Mouse (Mus musculus) splenic B cell, adult 2 months (primary cell): ENCODE results near the gene Calm1.

Experiments used
- DNase-seq: peaks from one replicate; pipeline ENCODE4 v3.0.0-alpha.2; 2011; ENCODE audit warnings: low read depth, low spot score
- H3K27me3 ChIP-seq: 2 replicates; pipeline ENCODE4 v1.6.1; 2012; ENCODE audit warnings: mild to moderate bottlenecking, low read length, moderate library complexity, mixed read lengths; ENCODE audit not compliant: control insufficient read depth, poor library complexity, insufficient read depth, severe bottlenecking
- H3K36me3 ChIP-seq: 2 replicates; pipeline ENCODE4 v1.6.1; 2012; ENCODE audit warnings: mild to moderate bottlenecking, low read length, moderate library complexity, mixed read lengths; ENCODE audit not compliant: control insufficient read depth, poor library complexity, insufficient read depth, severe bottlenecking

Calm1 gene

GRCm38 (mm10) chr12:100226073-100226472 lies 26.8 kb downstream of the Calm1 start:
- H3K36me3 ChIP-seq, result no peaks in the 10 kb centered on the region
- no peaks in the 10 kb centered on the region for H3K27me3 ChIP-seq
- DNase-seq, result no peak

DNA sequence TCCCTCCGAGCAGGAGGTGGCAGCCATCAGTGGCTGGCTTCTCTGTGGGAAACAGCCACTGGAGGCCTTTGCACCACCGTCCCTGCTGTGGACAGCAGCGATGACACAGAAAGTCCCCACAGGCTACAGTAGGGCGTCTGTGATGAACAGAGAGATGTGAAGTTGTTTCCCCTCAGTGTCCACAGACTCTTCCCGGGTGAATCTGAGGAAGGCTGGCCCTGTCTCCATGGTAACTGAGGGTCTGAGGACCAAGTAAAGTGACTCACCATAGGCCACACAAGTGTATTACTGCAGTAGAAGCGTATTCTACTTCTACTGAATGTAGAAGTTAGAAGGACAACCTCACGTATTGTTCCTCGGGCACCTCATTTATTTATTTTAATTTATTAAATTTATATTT lies 27.4 kb downstream of the Calm1 start:
- Histone ChIP-seq H3K27me3 (no peaks in the 10 kb centered on the region), H3K36me3 (no peaks in the 10 kb centered on the region)
- no peak for DNase-seq

DNA sequence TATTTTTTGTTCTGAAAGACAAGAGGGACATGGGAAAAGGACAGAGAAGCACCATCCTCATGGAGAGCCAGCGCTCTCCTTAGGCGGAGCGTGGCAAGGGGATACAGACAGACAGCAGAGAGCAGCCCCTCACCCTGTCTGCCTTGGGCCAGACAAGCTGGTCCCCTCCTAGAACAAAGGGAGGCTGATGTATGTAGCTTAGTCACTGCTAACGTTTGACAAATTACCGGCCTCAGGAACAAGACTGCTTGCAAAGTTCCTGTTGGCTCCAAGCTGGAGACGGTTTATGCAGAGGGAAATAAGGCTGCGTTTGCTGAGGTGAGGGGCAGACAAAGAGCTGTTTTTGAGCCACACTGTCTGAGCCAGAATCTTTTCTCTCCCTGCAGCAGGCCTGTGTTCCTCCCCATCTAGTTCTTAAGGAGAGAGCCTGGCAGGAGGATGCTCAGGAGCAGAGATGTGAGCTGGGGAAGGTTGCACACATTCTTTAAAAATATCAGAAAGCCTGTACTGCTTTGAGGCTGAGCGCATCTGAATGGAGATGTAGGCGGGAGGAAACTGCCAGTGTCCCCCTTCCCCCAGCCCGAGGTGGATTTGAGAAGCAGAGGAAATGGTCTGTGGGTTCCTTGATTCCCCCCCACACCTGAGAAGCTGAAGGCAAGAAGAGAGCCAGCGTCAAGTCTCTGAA lies 28.9 kb downstream of the Calm1 start:
- no peaks in the 10 kb centered on the region for H3K36me3 ChIP-seq
- no peak for DNase-seq
- no peaks in the 10 kb centered on the region for H3K27me3 ChIP-seq

DNA sequence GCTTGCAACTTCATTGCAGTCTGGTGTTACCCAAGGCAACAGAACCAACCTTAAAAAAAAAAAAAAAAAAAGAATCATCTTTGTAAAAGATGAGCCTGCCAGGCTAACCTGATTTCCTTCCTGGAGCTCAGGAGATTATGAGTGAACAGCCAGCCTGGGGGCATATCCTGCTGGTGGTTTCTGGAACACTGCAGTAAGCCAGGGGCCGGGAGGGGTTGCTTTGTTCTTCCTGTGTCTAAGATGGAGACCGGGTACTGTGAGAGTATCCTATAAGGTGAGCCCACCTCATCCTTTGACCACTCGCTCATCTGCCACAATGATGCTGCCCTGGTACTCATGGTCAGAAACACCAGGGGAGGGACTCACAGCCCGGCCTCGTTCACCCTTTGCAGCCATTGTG lies 35.0 kb downstream of the Calm1 start:
- DNase-seq, result no peak
- no peaks in the 10 kb centered on the region for H3K36me3 ChIP-seq
- H3K27me3 ChIP-seq, result no peaks in the 10 kb centered on the region

DNA sequence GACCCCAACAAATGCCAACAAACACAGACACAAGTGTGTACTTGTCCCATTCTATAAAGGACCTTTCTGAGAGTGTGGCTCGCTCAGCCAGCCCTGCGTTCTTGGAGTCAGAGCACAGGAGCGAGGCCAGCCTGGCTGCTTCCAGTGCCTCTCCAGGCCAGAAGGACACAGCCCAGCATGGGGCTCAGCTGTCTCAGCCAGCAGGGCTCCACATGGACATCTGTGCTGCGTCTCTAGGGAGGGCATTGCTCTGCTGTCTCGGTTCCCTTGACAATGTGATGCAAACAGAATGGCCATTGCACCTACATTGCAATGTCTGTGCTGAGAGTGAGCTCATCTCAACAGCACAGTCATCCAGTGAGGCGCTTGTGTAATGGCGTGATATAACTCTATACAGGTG lies 35.7 kb downstream of the Calm1 start:
- no peaks in the 10 kb centered on the region for H3K36me3 ChIP-seq
- no peaks in the 10 kb centered on the region for H3K27me3 ChIP-seq
- DNase-seq, result no peak

GRCm38 (mm10) chr12:100235423-100235822 lies 36.2 kb downstream of the Calm1 start:
- DNase-seq, result no peak
- Histone ChIP-seq H3K27me3 (no peaks in the 10 kb centered on the region), H3K36me3 (no peaks in the 10 kb centered on the region)

DNA sequence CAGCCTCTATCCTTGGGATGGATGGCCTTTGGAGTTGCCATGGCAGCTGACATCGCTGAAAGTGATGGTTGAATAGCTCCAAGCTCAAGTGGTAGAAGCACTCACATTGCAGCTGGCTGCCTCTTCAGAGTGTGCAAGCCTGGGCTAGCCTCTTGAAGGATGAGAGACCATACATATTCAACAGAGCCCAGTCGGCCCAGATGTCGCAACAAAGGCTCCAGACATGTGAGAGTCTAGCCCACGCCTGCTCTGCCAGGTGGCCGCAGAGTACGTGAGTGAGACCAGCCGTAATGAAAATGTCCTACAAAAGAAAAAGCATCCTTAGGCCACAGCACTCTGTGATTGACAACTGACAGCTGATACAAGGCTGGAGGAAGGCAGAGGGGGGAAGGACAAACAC lies 40.2 kb downstream of the Calm1 start:
- no peaks in the 10 kb centered on the region for H3K27me3 ChIP-seq
- DNase-seq, result no peak
- no peaks in the 10 kb centered on the region for H3K36me3 ChIP-seq

- DNase-seq, result no peak
- Histone ChIP-seq H3K36me3 (no peaks in the 10 kb centered on the region), H3K27me3 (no peaks in the 10 kb centered on the region)
These were observed 40.6 kb downstream of the Calm1 start for GRCm38 (mm10) chr12:100239807-100240206.

- H3K27me3 ChIP-seq, result no peaks in the 10 kb centered on the region
- H3K36me3 ChIP-seq, result no peaks in the 10 kb centered on the region
- no peak for DNase-seq
These were observed 42.9 kb downstream of the Calm1 start for GRCm38 (mm10) chr12:100241911-100242796.

DNA sequence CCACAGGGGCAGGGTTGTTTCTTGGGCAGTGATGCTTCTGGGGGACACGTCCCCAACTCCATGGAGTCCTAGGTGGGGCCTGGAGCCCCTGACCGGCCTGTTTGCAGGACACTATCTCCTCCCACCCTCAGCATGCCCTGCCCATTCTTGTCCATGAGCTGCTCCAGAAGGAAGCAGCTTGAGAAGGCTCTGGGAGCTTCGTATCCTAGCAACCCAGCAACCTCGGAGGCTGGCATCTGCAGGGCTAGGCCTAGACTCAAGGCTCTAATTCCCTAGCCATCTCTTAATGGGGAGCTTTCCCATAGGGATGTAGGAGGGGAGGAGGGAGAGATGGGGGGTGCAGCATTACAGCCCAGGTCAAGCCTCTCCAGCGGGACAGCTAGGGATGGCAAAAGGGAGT lies 45.3 kb downstream of the Calm1 start:
- H3K36me3 ChIP-seq, result no peaks in the 10 kb centered on the region
- no peaks in the 10 kb centered on the region for H3K27me3 ChIP-seq
- no peak for DNase-seq

DNA sequence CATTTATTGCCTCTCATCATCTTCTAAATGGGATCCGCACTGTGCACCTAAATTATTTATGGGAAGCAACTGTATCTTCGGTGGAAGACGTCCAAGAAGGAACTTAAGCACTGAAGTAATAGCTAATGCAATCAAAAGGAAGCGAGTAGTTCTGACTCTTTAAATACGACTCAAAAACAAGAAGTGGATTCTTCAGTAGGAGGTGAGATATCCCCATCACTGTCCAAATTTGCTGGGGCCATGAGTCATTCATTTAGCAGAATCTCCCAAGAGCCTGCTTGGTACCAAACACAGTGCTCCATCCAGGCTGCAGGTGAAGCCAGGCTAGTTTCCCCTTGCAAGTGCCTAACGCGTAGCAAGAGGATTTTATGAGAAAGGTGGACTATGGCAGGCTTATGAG lies 49.9 kb downstream of the Calm1 start:
- no peak for DNase-seq
- no peaks in the 10 kb centered on the region for H3K36me3 ChIP-seq
- H3K27me3 ChIP-seq, result no peaks in the 10 kb centered on the region

DNA sequence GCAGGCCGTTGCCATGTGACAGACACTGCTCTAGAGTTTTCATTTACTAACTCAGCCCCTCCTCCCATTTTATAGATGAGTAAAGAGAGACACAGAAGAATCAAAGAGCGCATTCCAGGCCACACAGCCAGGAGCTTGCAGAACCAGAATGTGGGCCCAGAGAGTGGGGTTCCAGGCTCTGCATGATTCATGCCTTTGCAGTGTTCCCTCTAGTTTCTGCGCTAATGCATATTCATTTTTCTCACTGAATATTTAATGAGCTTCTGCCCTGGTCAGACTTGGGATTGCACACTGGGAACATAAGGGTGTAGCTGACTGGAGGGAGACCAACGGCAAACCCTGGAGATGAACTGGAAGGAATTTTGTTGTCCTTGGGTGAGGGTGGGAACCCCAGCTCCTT lies 55.2 kb downstream of the Calm1 start:
- H3K36me3 ChIP-seq, result no peaks in the 10 kb centered on the region
- no peaks in the 10 kb centered on the region for H3K27me3 ChIP-seq
- DNase-seq, result no peak

DNA sequence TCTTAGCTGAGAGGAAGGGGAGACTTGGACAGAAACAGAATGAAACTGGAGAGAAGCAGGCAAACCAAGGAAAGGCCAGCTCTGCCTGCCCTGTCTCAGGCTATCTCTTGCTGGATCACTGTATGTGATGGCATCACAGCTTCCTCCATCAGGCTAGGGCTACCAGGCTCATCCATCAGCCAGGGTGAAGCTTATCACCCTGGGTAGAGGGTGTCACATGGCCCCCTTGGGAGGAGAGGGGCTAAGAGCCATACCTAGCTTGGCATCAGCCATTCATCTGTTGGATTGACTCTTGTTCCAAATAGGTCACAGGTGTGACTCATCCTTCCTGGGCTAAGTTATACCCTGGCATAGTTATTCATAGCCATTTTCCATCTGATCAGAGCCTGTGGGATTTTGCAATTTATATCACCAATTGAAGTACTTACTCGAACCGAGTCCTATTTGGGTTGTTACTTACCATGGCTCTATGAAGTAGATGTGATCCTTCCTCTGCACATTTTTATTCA lies 56.3 kb downstream of the Calm1 start:
- Histone ChIP-seq H3K36me3 (no peaks in the 10 kb centered on the region), H3K27me3 (no peaks in the 10 kb centered on the region)
- no peak for DNase-seq

- no peaks in the 10 kb centered on the region for H3K27me3 ChIP-seq
- no peak for DNase-seq
- no peaks in the 10 kb centered on the region for H3K36me3 ChIP-seq
These were observed 58.5 kb downstream of the Calm1 start for GRCm38 (mm10) chr12:100257779-100258178.
